Mouse (Mus musculus) natural killer cell, adult 2 months (primary cell): ENCODE measurements around the gene Flg2.

Experiments
- DNase-seq, 2 experiments: peaks; one replicate each; pipeline ENCODE4 v3.0.0; 2022; ENCODE audit warnings: low spot score in 2 of 2

Gene Flg2

GRCm38 (mm10) chr3:93196978-93197377 is at the start of gene Flg2:
Gene Flg2, plus strand, starts transcription at chr3:93197278.
- no peak for DNase-seq

- no peak for DNase-seq
Observed at GRCm38 (mm10) chr3:93162502-93162901, 34.6 kb upstream of the Flg2 start.

GRCm38 (mm10) chr3:93162996-93163592 is 34.0 kb upstream of the Flg2 start:
- no peak for DNase-seq

GRCm38 (mm10) chr3:93180856-93181255 is 16.2 kb upstream of the Flg2 start:
- no peak for DNase-seq

GRCm38 (mm10) chr3:93201955-93202354 is 4.9 kb downstream of the Flg2 start:
- DNase-seq, result no peak

GRCm38 (mm10) chr3:93202499-93202898 is 5.4 kb downstream of the Flg2 start:
- no peak for DNase-seq
